Mouse (Mus musculus) limb, embryonic 12.5 days (tissue): Measurements from ENCODE around the gene Foxn3. TPM values are rescaled to one million over a fixed set of nuclear protein-coding genes. Genes with fewer than 3 reads are reported as not detected.

Experiments used
- ATAC-seq: fragments of 200-750 bp; cut with Nextera tagmentation; 2 replicates; pipeline ENCODE4 v1.8.0; 2017; ENCODE audit warnings: low read depth, moderate TSS enrichment; ENCODE audit not compliant: insufficient number of reproducible peaks, insufficient read depth, low FRiP score, low TSS enrichment
- H3K27ac ChIP-seq: fragments of 300-500 bp; sonication (generic); 2 replicates; pipeline ENCODE4 v1.5.1; 2016; ENCODE audit warnings: mild to moderate bottlenecking, moderate library complexity
- H3K27me3 ChIP-seq: fragments of 300-500 bp; sonication (generic); 2 replicates; pipeline ENCODE4 v1.6.1; 2016; ENCODE audit warnings: mild to moderate bottlenecking, moderate library complexity
- H3K36me3 ChIP-seq: fragments of 300-500 bp; sonication (generic); 2 replicates; pipeline ENCODE4 v1.6.1; 2016; ENCODE audit warnings: mild to moderate bottlenecking, moderate library complexity
- H3K4me1 ChIP-seq: fragments of 300-500 bp; sonication (generic); replicated peaks from 2 replicates; pipeline ENCODE4 v1.6.1; 2016
- H3K4me2 ChIP-seq: fragments of 300-500 bp; sonication (generic); 2 replicates; pipeline ENCODE4 v1.6.1; 2016; ENCODE audit warnings: mild to moderate bottlenecking, moderate library complexity
- H3K4me3 ChIP-seq: fragments of 300-500 bp; sonication (generic); replicated peaks from 2 replicates; pipeline ENCODE4 v1.5.1; 2016; ENCODE audit warnings: mild to moderate bottlenecking
- H3K9ac ChIP-seq: fragments of 300-500 bp; sonication (generic); replicated peaks from 2 replicates; pipeline ENCODE4 v1.6.1; 2016; ENCODE audit warnings: mild to moderate bottlenecking, moderate library complexity
- H3K9me3 ChIP-seq: fragments of 300-500 bp; sonication (generic); 2 replicates; pipeline ENCODE4 v1.6.1; 2016; ENCODE audit warnings: mild to moderate bottlenecking, moderate library complexity
- WGBS: fragments of 180-500 bp; shearing (Covaris S2); methylation state at CpG from one replicate; pipeline ENCODE4 v1.1.7; 2016; 5-methylcytosine and 5-hydroxymethylcytosine counted together
- polyA plus RNA-seq: library from polyadenylated mRNA; unstranded; fragments of >200 nt; fragmentation: Nextera tagmentation; extraction: Ambion mirVana; gene quantifications from 2 replicates; pipeline ENCODE4 v1.2.1, GENCODE M21; 2016

The Foxn3 gene
- polyA plus RNA-seq, 1 experiment from 2014 or later: 115 TPM

DNA sequence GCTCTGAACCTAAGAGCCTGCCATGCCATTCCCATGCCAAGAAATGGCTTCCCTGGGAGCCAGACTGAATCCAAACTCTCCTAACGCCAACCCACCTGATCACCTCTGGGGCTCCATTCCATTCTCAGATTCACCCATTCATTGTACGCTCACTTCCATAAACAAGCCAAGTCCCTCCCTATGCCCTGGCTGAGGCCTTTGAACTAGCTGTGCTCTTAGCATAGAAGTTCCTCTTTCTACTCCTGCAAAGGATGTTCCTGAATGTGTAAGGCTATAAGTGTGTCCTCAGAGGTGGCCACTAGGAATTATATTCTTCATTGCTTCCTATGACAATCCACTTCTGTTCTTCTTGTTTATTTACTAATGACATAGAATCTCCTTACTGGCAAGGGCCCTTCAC lies 40.5 kb downstream of the Foxn3 start:
- H3K27ac ChIP-seq: no peak overlapping the region
- WGBS: 91% methylated on average over 2 of the region's 2 CpGs
- peaks cover 25% of the 10 kb centered on the region for H3K4me1 ChIP-seq
- 0 out of 2 replicates have a peak, but pooled peaks cover 5% of the 10 kb centered on the region for H3K9me3 ChIP-seq
- no peaks in the 10 kb centered on the region; the same call in 1 of the 2 replicates for H3K36me3 ChIP-seq
- no peak for ATAC-seq
- no peaks in the 10 kb centered on the region for H3K27me3 ChIP-seq
- H3K4me3 ChIP-seq: no peak overlapping the region
- no peak overlapping the region for H3K9ac ChIP-seq
- H3K4me2 ChIP-seq: no peak overlapping the region

DNA sequence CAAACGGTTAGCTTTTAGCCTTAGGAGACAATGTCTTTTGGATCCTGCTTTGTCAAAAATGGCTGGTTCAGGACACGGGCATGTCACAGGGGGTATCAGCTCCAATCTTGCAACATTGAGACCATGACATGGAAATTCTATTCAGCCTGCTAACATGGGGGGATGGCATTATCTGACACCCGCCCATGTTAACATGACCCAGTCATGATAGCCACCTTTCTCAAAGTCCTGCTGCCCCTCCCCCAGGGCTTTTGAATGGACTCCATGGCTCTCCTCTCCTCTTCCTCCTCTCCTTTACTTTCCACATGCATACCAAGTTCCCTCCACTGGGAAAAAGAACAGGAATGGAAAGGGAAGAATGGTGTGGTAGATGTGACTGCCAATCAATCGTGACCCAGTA lies 43.5 kb downstream of the Foxn3 start:
- no peaks in the 10 kb centered on the region; the same call in 1 of the 2 replicates for H3K36me3 ChIP-seq
- 87% methylated on average over 4 of the region's 4 CpGs for WGBS
- peaks cover 7% of the 10 kb centered on the region; the same call in 1 of the 2 replicates for H3K4me1 ChIP-seq
- H3K4me3 ChIP-seq: no peak overlapping the region
- no peak for ATAC-seq
- H3K9me3 ChIP-seq: 0 out of 2 replicates have a peak, but pooled peaks cover 5% of the 10 kb centered on the region
- H3K9ac ChIP-seq: no peak overlapping the region
- H3K27ac ChIP-seq: no peak overlapping the region
- no peak overlapping the region for H3K4me2 ChIP-seq
- H3K27me3 ChIP-seq: no peaks in the 10 kb centered on the region

DNA sequence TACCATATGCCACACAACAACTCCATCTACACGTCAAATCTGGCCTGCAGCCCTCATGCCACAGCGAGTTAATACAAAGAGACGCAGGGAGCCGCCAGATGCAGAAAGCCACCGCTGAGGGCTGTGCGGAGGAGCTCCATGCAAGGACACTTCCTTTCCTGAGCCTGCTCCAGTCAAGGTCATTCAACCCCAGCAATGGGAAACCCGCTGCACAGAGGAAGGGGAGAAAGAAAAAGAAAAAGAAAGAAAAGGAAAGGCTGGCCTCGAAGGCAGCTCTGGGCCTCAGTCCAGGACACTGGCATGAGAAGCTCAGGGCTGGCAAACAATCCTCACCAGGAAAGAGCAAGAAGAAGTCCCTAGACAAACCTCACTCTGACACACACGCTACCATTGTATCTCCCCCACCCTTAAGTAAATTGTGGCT lies 44.2 kb downstream of the Foxn3 start:
- H3K36me3 ChIP-seq: no peaks in the 10 kb centered on the region; the same call in 1 of the 2 replicates
- no peak overlapping the region for H3K9ac ChIP-seq
- H3K27me3 ChIP-seq: no peaks in the 10 kb centered on the region
- no peak overlapping the region for H3K4me3 ChIP-seq
- 78% methylated on average over 9 of the region's 9 CpGs for WGBS
- H3K4me1 ChIP-seq: peaks cover 7% of the 10 kb centered on the region; the same call in 1 of the 2 replicates
- H3K27ac ChIP-seq: peak overlapping the region; percentile 54; the same call in 1 of the 2 replicates
- no peak overlapping the region for H3K4me2 ChIP-seq
- no peak for ATAC-seq
- H3K9me3 ChIP-seq: 0 out of 2 replicates have a peak, but pooled peaks cover 5% of the 10 kb centered on the region

DNA sequence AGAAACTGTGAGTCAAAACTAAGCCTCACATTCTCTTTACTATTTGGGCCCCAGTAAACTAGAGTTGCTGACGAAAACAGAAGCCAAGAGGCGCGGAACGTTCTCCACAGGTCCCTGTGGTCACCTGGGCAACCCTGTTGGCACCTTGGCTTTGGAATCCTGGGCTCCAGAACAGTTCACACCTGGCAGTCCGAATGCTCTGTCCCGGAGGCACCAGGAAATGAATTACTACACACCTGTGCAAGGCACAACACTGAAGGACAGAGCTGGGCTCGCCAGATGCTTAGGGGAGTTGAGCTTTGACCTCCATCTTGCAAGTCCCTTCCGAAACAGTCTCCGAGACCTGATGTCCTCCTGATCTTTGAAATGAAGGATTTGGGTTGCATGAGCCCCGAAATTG lies 44.7 kb downstream of the Foxn3 start:
- Histone ChIP-seq H3K9ac (no peak overlapping the region), H3K4me2 (no peak overlapping the region), H3K4me3 (no peak overlapping the region), H3K4me1 (peaks cover 7% of the 10 kb centered on the region; the same call in 1 of the 2 replicates), H3K27me3 (no peaks in the 10 kb centered on the region), H3K36me3 (no peaks in the 10 kb centered on the region; the same call in 1 of the 2 replicates), H3K9me3 (0 out of 2 replicates have a peak, but pooled peaks cover 5% of the 10 kb centered on the region), H3K27ac (no peak overlapping the region)
- 86% methylated on average over 10 of the region's 10 CpGs for WGBS
- ATAC-seq: no peak

DNA sequence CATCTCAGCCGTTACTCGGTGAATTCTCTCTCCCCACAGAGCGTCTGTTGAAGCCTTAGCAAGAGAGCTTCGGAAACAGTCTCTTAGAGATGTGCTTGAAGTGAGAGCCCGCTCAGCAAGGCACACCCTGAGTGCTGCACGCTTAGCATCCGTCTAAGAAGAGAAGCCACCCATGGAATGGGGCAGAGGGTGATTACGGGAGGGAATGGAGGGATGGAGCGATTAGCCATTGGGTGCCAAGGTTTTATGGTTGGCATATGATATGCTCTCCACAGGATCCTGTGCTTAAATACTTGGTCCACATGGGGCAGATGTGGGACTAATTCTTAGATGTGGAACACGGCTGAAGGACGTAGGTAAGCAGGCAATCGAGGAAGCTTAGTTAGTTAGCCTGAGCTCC lies 45.3 kb downstream of the Foxn3 start:
- Histone ChIP-seq H3K4me2 (no peak overlapping the region), H3K9ac (no peak overlapping the region), H3K4me3 (no peak overlapping the region), H3K27me3 (no peaks in the 10 kb centered on the region), H3K9me3 (0 out of 2 replicates have a peak, but pooled peaks cover 5% of the 10 kb centered on the region), H3K27ac (no peak overlapping the region), H3K4me1 (peaks cover 7% of the 10 kb centered on the region; the same call in 1 of the 2 replicates), H3K36me3 (no peaks in the 10 kb centered on the region)
- ATAC-seq: no peak
- 86% methylated on average over 12 of the region's 12 CpGs for WGBS

DNA sequence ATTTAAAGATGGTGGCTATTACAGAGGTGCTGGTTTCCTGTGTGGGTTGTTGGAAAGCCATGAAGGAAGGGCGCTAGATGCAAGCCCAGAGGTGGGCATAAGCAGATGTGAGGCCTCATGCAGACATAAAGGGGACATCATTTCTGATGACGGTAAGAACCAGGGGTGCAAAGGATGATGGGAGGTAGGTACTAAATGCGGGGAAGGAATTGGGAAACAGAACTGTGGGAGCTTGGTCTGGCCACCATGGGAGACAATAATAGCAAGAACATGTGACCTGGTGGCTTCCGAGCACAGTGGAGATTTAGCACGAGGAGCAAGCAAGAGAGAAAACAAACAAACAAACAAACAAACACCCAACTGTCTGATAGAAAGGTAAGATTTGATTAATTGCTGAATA lies 46.1 kb downstream of the Foxn3 start:
- H3K36me3 ChIP-seq: no peaks in the 10 kb centered on the region
- no peak for ATAC-seq
- no peak overlapping the region for H3K9ac ChIP-seq
- H3K9me3 ChIP-seq: 0 out of 2 replicates have a peak, but pooled peaks cover 4% of the 10 kb centered on the region
- H3K27me3 ChIP-seq: no peaks in the 10 kb centered on the region
- no peak overlapping the region for H3K27ac ChIP-seq
- H3K4me2 ChIP-seq: no peak overlapping the region
- peaks cover 7% of the 10 kb centered on the region; the same call in 1 of the 2 replicates for H3K4me1 ChIP-seq
- H3K4me3 ChIP-seq: no peak overlapping the region
- 92% methylated on average over 5 of the region's 5 CpGs for WGBS

DNA sequence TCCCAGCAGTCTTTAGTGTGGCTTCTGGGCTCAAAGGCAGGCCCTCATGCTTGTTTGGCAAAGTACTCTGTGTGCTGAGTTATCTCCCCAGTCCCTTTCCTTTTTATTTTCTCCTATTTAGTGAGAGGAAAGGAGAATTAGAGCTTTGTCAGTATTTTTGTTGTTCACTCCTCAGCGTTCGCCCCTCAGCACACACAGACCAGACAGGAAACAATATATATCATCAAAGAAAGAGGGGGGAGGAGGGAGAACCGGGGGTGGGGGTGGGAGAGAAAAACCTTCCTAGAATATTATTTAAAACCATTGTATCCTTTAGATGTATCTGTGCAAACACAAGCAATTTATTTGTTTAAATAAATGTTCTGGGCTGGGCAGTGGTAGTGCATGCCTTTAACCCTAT lies 47.9 kb downstream of the Foxn3 start:
- Histone ChIP-seq H3K4me2 (no peak overlapping the region), H3K36me3 (no peaks in the 10 kb centered on the region), H3K27ac (no peak overlapping the region), H3K9ac (no peak overlapping the region), H3K4me1 (peaks cover 7% of the 10 kb centered on the region; the same call in 1 of the 2 replicates), H3K9me3 (no peaks in the 10 kb centered on the region), H3K4me3 (no peak overlapping the region), H3K27me3 (no peaks in the 10 kb centered on the region)
- no peak for ATAC-seq
- WGBS: 55% methylated on average over 3 of the region's 3 CpGs

DNA sequence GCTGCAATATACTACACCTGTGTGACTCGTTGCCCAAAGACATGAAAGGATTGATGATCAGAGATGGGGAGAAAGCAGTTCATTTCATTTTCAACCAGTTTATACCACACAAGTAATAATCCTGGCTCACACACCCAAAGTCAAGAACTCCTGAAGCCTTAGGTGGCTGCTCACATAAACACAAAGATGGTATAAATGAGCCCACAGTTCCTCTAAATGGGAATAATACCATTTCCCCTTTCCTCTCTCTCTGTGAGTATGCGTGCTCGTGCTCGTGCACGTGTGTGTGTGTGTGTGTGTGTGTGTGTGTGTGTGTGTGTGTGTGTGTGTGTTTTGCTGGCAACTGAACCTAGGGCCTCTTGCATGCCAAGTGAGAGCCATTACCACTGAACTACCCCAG lies 51.7 kb downstream of the Foxn3 start:
- ATAC-seq: no peak
- Histone ChIP-seq H3K36me3 (no peaks in the 10 kb centered on the region), H3K27ac (no peak overlapping the region), H3K4me1 (no peaks in the 10 kb centered on the region), H3K4me3 (no peak overlapping the region), H3K9me3 (0 out of 2 replicates have a peak, but pooled peaks cover under 1% of the 10 kb centered on the region), H3K4me2 (no peak overlapping the region), H3K9ac (no peak overlapping the region), H3K27me3 (no peaks in the 10 kb centered on the region)
- 89% methylated on average over 5 of the region's 5 CpGs for WGBS

DNA sequence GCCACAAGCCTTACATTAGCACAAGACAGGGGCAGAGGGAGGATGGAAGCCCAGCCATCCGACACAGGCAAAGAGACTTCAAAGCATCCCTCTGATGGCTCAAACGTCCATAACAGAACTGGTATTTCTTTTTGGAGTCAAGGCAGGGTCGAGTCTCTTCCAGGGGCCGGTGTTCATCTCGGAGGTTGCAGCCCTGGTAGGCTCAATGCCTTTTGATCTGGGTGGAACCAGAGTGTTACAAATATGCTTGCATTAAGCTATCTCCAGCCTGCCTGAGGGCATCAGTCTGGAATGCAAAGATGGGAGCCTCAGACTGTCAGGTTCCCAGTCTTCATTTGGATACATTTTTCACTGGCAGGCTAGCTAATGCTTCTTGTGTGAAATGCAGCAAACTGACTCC lies 52.6 kb downstream of the Foxn3 start:
- H3K36me3 ChIP-seq: 0 out of 2 replicates have a peak, but pooled peaks cover 3% of the 10 kb centered on the region
- H3K9me3 ChIP-seq: peaks cover 8% of the 10 kb centered on the region; the same call in 1 of the 2 replicates
- H3K27me3 ChIP-seq: no peaks in the 10 kb centered on the region
- WGBS: 30% methylated on average over 5 of the region's 5 CpGs
- no peak overlapping the region for H3K4me3 ChIP-seq
- no peak overlapping the region for H3K4me2 ChIP-seq
- no peak overlapping the region for H3K9ac ChIP-seq
- no peaks in the 10 kb centered on the region for H3K4me1 ChIP-seq
- H3K27ac ChIP-seq: 0 out of 2 replicates have a peak overlapping the region, but pooled peaks have one; percentile 12
- ATAC-seq: no peak

DNA sequence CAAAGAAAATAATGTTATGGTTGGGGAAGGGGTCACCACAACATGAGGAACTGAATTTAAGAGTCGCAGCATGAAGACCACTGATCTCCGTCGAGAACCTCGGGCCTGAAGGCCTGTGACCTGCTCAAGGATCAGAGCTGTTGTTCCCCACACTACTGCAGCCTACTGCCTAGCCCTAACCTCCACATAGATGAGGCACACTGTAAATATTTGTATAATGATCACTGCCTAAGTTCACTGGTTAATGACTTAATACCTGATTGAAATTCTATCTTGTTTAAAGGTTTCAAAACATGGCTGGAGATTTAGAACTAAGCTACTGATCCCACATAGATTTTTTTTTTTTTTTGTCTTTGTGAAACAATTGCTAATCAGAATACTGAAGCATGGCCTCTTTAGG lies 61.2 kb downstream of the Foxn3 start:
- Histone ChIP-seq H3K9ac (no peak overlapping the region), H3K27ac (no peak overlapping the region), H3K27me3 (no peaks in the 10 kb centered on the region), H3K36me3 (0 out of 2 replicates have a peak, but pooled peaks cover 3% of the 10 kb centered on the region), H3K4me3 (no peak overlapping the region), H3K9me3 (peaks cover 8% of the 10 kb centered on the region; the same call in 1 of the 2 replicates), H3K4me2 (no peak overlapping the region), H3K4me1 (no peaks in the 10 kb centered on the region; the same call in 1 of the 2 replicates)
- ATAC-seq: no peak
- WGBS: 91% methylated on average over 4 of the region's 4 CpGs

DNA sequence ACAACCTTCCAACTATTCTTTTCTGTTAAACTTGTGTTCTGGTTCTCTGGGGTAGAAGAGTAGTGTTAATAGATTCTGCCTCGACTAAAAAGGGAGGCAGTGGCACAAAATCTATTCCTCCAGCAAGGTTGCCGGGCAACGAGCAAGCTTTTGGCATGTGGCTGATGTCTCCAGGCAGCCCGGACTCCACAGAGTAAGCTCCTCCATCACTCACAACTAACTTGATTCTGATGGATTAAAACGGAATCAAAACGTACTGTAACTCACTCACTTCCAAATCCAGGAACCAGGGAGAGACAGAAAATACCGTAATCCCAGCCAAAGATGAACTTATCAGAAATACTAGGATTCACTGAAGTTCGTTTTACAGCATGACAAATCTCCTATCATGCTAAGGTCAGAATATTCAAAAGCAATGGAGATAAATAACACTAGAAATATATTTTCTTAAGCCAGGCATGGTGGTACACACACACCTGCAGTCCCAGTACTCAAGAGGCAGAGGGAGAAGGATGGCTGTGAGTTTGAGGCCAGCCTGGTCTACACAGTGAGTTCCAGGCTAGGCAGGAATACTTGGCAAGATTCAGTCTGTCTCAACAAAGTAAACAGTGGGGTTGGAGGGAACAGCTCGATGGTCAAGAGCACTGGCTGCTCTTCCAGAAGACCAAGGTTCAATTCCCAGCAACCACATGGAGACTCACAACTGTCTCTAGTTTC lies 64.2 kb downstream of the Foxn3 start:
- Histone ChIP-seq H3K4me2 (no peak overlapping the region), H3K9me3 (0 out of 2 replicates have a peak, but pooled peaks cover 3% of the 10 kb centered on the region), H3K4me1 (peaks cover 11% of the 10 kb centered on the region), H3K36me3 (no peaks in the 10 kb centered on the region), H3K27me3 (no peaks in the 10 kb centered on the region), H3K4me3 (no peak overlapping the region), H3K9ac (no peak overlapping the region), H3K27ac (no peak overlapping the region)
- no peak for ATAC-seq
- WGBS: 80% methylated on average over 9 of the region's 9 CpGs
